In the genomic region with DNA sequence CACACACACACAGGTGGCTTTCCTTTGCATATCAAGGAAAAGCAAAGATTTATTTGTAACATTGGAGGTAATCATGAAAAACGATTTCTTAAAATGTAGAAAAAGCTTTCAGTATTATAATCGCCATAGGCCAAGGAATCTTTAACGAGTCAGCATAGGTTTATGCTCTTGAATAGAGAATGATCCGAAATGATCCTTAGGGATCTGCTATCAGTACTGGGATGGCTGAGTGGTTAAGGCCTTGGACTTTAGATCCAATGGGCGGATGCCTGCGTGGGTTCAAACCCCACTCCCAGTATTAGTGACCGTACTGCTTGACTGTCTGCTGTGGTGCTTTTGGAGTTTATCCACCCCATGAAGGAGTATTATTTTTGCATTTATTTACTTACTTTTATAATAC, we compare ENCODE assay signal across 2 mouse cellular contexts.
TF ChIP-seq lines count a peak whose summit lies in the region.

No protein-coding gene starts in this region.

TF ChIP-seq in CH12.LX, 34 proteins besides CTCF, POLR2A, EP300 and RAD21:
- TF ChIP-seq TBP (conservative IDR thresholded peaks at IDR 0.05; ENCODE audit: low read depth, low read length) (peak; percentile 71; the same call in 1 of the 2 replicates), JUN (IDR thresholded peaks at IDR 0.05; ENCODE audit: insufficient read depth, low read depth, low read length) (no peak), MAZ (IDR thresholded peaks at IDR 0.05; ENCODE audit: low read depth, low read length) (no peak)

TF ChIP-seq in ES-E14, 5 proteins besides CTCF, POLR2A, EP300 and RAD21:
- TF ChIP-seq HCFC1 (IDR thresholded peaks at IDR 0.05; ENCODE audit: borderline replicate concordance, insufficient read depth, low read length) (no peak), CHD2 (IDR thresholded peaks at IDR 0.05; ENCODE audit: low read depth, low read length) (no peak), MAFK (IDR thresholded peaks at IDR 0.05; ENCODE audit: insufficient read depth, low read depth, low read length) (0 out of 2 replicates have a peak, but pooled peaks have one; percentile 17), ZC3H11A (IDR thresholded peaks at IDR 0.05; ENCODE audit: borderline replicate concordance, low read depth, low read length) (no peak), ZNF384 (IDR thresholded peaks at IDR 0.05; ENCODE audit: low read depth, low read length) (no peak)
